Mouse (Mus musculus): ENCODE results near the gene Satb2.

DNA sequence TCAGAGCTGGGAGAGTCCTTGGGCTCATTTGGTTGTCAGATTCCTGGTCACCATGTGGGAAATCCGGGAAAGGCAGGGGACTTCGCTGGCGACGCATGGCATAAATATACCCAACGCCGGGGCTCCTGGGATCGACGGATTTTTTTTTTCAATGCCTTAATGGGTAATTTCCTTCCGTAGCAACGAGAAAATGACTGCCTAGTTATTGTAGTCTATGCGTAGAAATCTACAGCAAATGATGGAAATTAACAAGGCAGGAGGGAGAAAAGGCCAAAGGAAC, 1.7 kb downstream of the Satb2 start:
- TF ChIP-seq CTCF (IDR thresholded peaks at IDR 0.05; ENCODE audit: borderline replicate concordance, control insufficient read depth, extremely low read depth, insufficient read depth, low read length, poor library complexity) = no peak
- no peak for TF ChIP-seq POLR2A (IDR thresholded peaks at IDR 0.05; ENCODE audit: control insufficient read depth, extremely low read depth, insufficient read depth, low read length, poor library complexity)
